Mouse (Mus musculus): ENCODE data around the gene Tcte3.
"Not testable (repeated sequence)": the region's sequence is repeated elsewhere in the genome, so short reads cannot be mapped to it uniquely, and the experiment has no call there.

GRCm38 (mm10) chr17:15052766-15053165, 11.5 kb upstream of the Tcte3 start:
- TF ChIP-seq GATA1, TAL1 (IDR thresholded peaks at IDR 0.05; ENCODE audit: low read length): not testable (repeated sequence)
